Mouse (Mus musculus): ENCODE results near the gene Hmgcr. TPM values are rescaled to one million over a fixed set of nuclear protein-coding genes. Genes with fewer than 3 reads are reported as not detected.

The Hmgcr gene
- polyA plus RNA-seq, 1 experiment: 58.7 TPM

DNA sequence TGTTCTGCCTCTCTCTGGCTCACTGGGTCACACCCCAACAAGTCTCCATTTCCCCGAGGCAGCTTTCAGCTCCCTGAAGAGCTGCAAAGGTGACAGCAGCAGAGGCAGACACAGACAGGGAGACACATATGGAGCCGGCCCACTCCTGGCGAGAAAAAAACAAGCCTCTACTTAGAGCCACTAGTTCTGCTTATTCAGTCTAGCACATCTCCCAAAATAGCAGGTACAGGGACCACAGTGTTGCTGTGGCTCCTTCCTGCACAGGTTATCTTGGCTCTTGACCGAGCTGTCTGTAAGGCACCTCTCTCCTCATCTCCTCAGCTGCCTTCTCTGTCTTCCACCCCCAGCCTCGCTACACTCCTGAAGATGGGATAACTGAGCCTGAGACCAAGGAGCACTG, 14.0 kb upstream of the Hmgcr start:
- H3K79me2 ChIP-seq (ENCODE audit: control insufficient read depth, insufficient read depth): no peaks in the 10 kb centered on the region
- no peaks in the 10 kb centered on the region for H3K36me3 ChIP-seq (ENCODE audit: control insufficient read depth, insufficient read depth)
- no peaks in the 10 kb centered on the region for H3K79me3 ChIP-seq (ENCODE audit: low read depth)
- H3K4me3 ChIP-seq (ENCODE audit: insufficient read depth, poor library complexity, severe bottlenecking): no peak overlapping the region
- TF ChIP-seq MYOG (IDR thresholded peaks at IDR 0.05; ENCODE audit: control insufficient read depth, extremely low read depth, insufficient read length): no peak
- no peak for TF ChIP-seq CEBPB (IDR thresholded peaks at IDR 0.05; ENCODE audit: low read depth)
- H3ac ChIP-seq (ENCODE audit: control insufficient read depth, insufficient read length, low read depth): no peak overlapping the region
- H3K27me3 ChIP-seq (ENCODE audit: control insufficient read depth, insufficient read depth, insufficient read length): no peaks in the 10 kb centered on the region

- H3K79me3 ChIP-seq (ENCODE audit: low read depth): no peaks in the 10 kb centered on the region
- H3K4me3 ChIP-seq (ENCODE audit: insufficient read depth, poor library complexity, severe bottlenecking): no peak overlapping the region
- H3ac ChIP-seq (ENCODE audit: control insufficient read depth, insufficient read length, low read depth): no peak overlapping the region
- no peaks in the 10 kb centered on the region for H3K36me3 ChIP-seq (ENCODE audit: control insufficient read depth, insufficient read depth)
- TF ChIP-seq CEBPB (IDR thresholded peaks at IDR 0.05; ENCODE audit: low read depth) (no peak), FOSL1 (IDR thresholded peaks at IDR 0.05; ENCODE audit: insufficient read depth, low read length, poor library complexity, severe bottlenecking) (peak; percentile 99)
- no peaks in the 10 kb centered on the region for H3K27me3 ChIP-seq (ENCODE audit: control insufficient read depth, insufficient read depth, insufficient read length)
- H3K79me2 ChIP-seq (ENCODE audit: control insufficient read depth, insufficient read depth): no peaks in the 10 kb centered on the region
Measured at GRCm38 (mm10) chr13:96681088-96681620, 10.4 kb upstream of the Hmgcr start.

DNA sequence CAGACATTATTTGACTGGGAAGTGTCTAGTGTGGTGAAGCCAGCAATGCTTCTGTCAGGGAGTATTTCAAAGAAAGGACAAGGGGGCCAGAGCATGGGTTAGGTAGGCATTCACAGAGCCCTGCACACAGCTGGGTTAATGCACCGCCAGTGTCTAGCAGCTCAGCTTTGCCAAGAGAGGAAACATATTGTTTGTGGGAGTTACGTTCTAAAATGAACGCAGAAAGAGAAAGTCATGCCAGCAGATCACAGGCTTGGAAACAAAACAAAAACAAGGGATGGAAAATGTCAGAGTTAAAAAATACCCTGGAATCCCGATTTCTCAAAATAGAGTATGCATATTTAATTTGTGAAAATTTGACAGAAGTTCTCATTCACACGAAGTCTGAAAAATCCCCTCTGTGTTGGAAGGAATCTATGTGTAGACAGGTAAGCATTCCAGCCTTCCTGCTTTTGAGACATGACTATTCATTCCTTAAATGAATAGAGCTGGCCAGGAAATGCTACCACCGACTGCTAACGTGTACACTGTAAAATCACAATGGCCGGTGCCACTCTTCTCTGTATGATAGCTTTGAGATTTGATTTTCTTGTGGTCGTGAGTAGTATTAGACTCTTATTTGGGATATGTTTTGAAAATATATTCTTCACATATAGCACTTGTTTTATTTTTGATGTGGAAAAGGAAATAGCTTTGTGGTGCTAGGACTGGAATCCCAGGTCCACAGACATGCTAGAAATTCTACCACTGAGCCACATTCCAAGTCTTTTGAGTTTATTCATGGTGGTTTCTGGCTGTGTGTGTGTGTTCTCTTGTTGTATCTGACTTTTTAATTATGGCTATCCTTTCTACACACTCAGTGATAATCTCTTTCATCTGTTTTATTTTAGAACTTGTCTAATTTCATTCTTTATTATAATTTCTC, 9.7 kb upstream of the Hmgcr start:
- Histone ChIP-seq H3K79me2 (ENCODE audit: control insufficient read depth, insufficient read depth) (no peaks in the 10 kb centered on the region), H3K27me3 (ENCODE audit: control insufficient read depth, insufficient read depth, insufficient read length) (no peaks in the 10 kb centered on the region), H3K36me3 (ENCODE audit: control insufficient read depth, insufficient read depth) (no peaks in the 10 kb centered on the region), H3ac (ENCODE audit: control insufficient read depth, insufficient read length, low read depth) (peak overlapping the region; percentile 39), H3K4me3 (ENCODE audit: insufficient read depth, poor library complexity, severe bottlenecking) (no peak overlapping the region), H3K79me3 (ENCODE audit: low read depth) (no peaks in the 10 kb centered on the region)
- TF ChIP-seq MYOG (IDR thresholded peaks at IDR 0.05; ENCODE audit: control insufficient read depth, extremely low read depth, insufficient read length) (no peak), MYOD1 (IDR thresholded peaks at IDR 0.05; ENCODE audit: control insufficient read depth, insufficient read length, low read depth) (no peak), FOSL1 (IDR thresholded peaks at IDR 0.05; ENCODE audit: insufficient read depth, low read length, poor library complexity, severe bottlenecking) (no peak), USF1 (IDR thresholded peaks at IDR 0.05; ENCODE audit: low read depth) (no peak), CEBPB (IDR thresholded peaks at IDR 0.05; ENCODE audit: low read depth) (no peak), MAX (IDR thresholded peaks at IDR 0.05) (no peak), CTCF (IDR thresholded peaks at IDR 0.05; ENCODE audit: control insufficient read depth, insufficient read depth, insufficient read length) (no peak)

DNA sequence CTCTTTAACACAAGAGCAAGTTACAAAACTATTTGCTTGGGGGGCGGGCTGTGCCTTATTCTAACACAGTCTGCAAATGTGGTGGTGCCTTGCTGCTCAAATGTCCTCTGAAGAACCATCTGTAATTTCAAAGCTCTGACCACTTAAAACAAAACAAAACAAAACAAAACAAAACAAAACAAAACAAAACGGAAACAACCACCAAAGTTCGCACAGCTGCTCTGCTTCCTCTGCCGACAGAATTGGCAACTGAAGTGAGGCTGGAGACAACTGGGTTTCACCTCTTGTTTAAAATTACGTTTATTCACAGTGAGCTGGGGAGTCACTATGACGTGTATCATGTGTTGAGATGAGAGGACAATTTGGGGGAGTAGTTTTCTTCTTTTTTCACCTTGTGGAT, 7.9 kb upstream of the Hmgcr start:
- no peak overlapping the region for H3ac ChIP-seq (ENCODE audit: control insufficient read depth, insufficient read length, low read depth)
- no peak overlapping the region for H3K4me3 ChIP-seq (ENCODE audit: insufficient read depth, poor library complexity, severe bottlenecking)
- no peaks in the 10 kb centered on the region for H3K79me3 ChIP-seq (ENCODE audit: low read depth)
- H3K27me3 ChIP-seq (ENCODE audit: control insufficient read depth, insufficient read depth, insufficient read length): no peaks in the 10 kb centered on the region
- H3K79me2 ChIP-seq (ENCODE audit: control insufficient read depth, insufficient read depth): no peaks in the 10 kb centered on the region
- TF ChIP-seq USF1 (IDR thresholded peaks at IDR 0.05; ENCODE audit: low read depth): no peak
- no peak for TF ChIP-seq MYOG (IDR thresholded peaks at IDR 0.05; ENCODE audit: control insufficient read depth, extremely low read depth, insufficient read length)
- TF ChIP-seq CTCF (IDR thresholded peaks at IDR 0.05; ENCODE audit: control insufficient read depth, insufficient read depth, insufficient read length): no peak
- no peak for TF ChIP-seq MAX (IDR thresholded peaks at IDR 0.05)
- H3K36me3 ChIP-seq (ENCODE audit: control insufficient read depth, insufficient read depth): no peaks in the 10 kb centered on the region

- H3K4me3 ChIP-seq (ENCODE audit: insufficient read depth, poor library complexity, severe bottlenecking): no peak overlapping the region
- no peaks in the 10 kb centered on the region for H3K27me3 ChIP-seq (ENCODE audit: control insufficient read depth, insufficient read depth, insufficient read length)
- H3K36me3 ChIP-seq (ENCODE audit: control insufficient read depth, insufficient read depth): no peaks in the 10 kb centered on the region
- TF ChIP-seq MYOG (IDR thresholded peaks at IDR 0.05; ENCODE audit: control insufficient read depth, extremely low read depth, insufficient read length) (no peak), CEBPB (IDR thresholded peaks at IDR 0.05; ENCODE audit: low read depth) (no peak), USF1 (IDR thresholded peaks at IDR 0.05; ENCODE audit: low read depth) (no peak), FOSL1 (IDR thresholded peaks at IDR 0.05; ENCODE audit: insufficient read depth, low read length, poor library complexity, severe bottlenecking) (no peak), MAX (IDR thresholded peaks at IDR 0.05) (no peak), CTCF (IDR thresholded peaks at IDR 0.05; ENCODE audit: control insufficient read depth, insufficient read depth, insufficient read length) (no peak), MYOD1 (IDR thresholded peaks at IDR 0.05; ENCODE audit: control insufficient read depth, insufficient read length, low read depth) (no peak)
- H3K79me2 ChIP-seq (ENCODE audit: control insufficient read depth, insufficient read depth): no peaks in the 10 kb centered on the region
- H3K79me3 ChIP-seq (ENCODE audit: low read depth): no peaks in the 10 kb centered on the region
- no peak overlapping the region for H3ac ChIP-seq (ENCODE audit: control insufficient read depth, insufficient read length, low read depth)
Measured at GRCm38 (mm10) chr13:96677071-96677470, 6.3 kb upstream of the Hmgcr start.

DNA sequence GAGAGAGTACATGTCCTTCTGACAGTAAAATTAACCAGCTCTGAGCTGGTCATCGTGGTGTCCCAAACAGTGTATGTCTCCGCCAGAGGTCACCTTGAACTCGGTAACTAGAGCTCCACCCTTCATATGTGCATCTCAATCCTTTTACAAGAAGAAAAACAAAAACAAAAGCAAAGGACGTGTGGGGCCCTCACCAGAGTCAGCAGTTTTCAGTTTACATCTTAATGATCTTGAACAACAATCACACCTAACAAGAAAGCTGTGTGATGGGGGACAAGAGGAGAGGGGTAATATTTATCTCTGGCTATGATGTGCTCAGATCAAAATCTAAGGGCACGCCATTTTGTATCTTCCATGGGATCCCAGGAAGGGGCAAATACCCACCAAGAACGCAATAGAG, 5.0 kb upstream of the Hmgcr start:
- Histone ChIP-seq H3K27me3 (ENCODE audit: control insufficient read depth, insufficient read depth, insufficient read length) (no peaks in the 10 kb centered on the region), H3K79me3 (ENCODE audit: low read depth) (no peaks in the 10 kb centered on the region), H3K79me2 (ENCODE audit: control insufficient read depth, insufficient read depth) (no peaks in the 10 kb centered on the region), H3K36me3 (ENCODE audit: control insufficient read depth, insufficient read depth) (no peaks in the 10 kb centered on the region), H3ac (ENCODE audit: control insufficient read depth, insufficient read length, low read depth) (no peak overlapping the region), H3K4me3 (ENCODE audit: insufficient read depth, poor library complexity, severe bottlenecking) (no peak overlapping the region)
- TF ChIP-seq MYOG (IDR thresholded peaks at IDR 0.05; ENCODE audit: control insufficient read depth, extremely low read depth, insufficient read length) (no peak), CTCF (IDR thresholded peaks at IDR 0.05; ENCODE audit: control insufficient read depth, insufficient read depth, insufficient read length) (no peak), MAX (IDR thresholded peaks at IDR 0.05) (no peak), USF1 (IDR thresholded peaks at IDR 0.05; ENCODE audit: low read depth) (no peak), MYOD1 (IDR thresholded peaks at IDR 0.05; ENCODE audit: control insufficient read depth, insufficient read length, low read depth) (no peak), CEBPB (IDR thresholded peaks at IDR 0.05; ENCODE audit: low read depth) (no peak), FOSL1 (IDR thresholded peaks at IDR 0.05; ENCODE audit: insufficient read depth, low read length, poor library complexity, severe bottlenecking) (no peak)

All from C2C12 (cell line).